Mouse (Mus musculus) midbrain, embryonic 12.5 days (tissue): ENCODE measurements around the gene Stat1. TPM values are rescaled to one million over a fixed set of nuclear protein-coding genes. Genes with fewer than 3 reads are reported as not detected.

Experiments used
- ATAC-seq: fragments of 200-750 bp; cut with Nextera tagmentation; 2 replicates; pipeline ENCODE4 v1.8.0; 2017; ENCODE audit warnings: low read depth, moderate TSS enrichment, moderate library complexity; ENCODE audit not compliant: low FRiP score
- H3K27ac ChIP-seq: fragments of 300-500 bp; sonication (generic); replicated peaks from 2 replicates; pipeline ENCODE4 v1.5.1; 2016; ENCODE audit warnings: mild to moderate bottlenecking
- H3K27me3 ChIP-seq: fragments of 300-500 bp; sonication (generic); 2 replicates; pipeline ENCODE4 v1.6.1; 2016; ENCODE audit warnings: mild to moderate bottlenecking
- H3K36me3 ChIP-seq: fragments of 300-500 bp; sonication (generic); 2 replicates; pipeline ENCODE4 v1.6.1; 2016
- H3K4me1 ChIP-seq: fragments of 300-500 bp; sonication (generic); 2 replicates; pipeline ENCODE4 v1.6.1; 2016
- H3K4me2 ChIP-seq: fragments of 300-500 bp; sonication (generic); replicated peaks from 2 replicates; pipeline ENCODE4 v1.6.1; 2016; ENCODE audit warnings: mild to moderate bottlenecking, moderate library complexity
- H3K4me3 ChIP-seq: fragments of 300-500 bp; sonication (generic); 2 replicates; pipeline ENCODE4 v1.5.1; 2016; ENCODE audit warnings: mild to moderate bottlenecking
- H3K9ac ChIP-seq: fragments of 300-500 bp; sonication (generic); replicated peaks from 2 replicates; pipeline ENCODE4 v1.6.1; 2016; ENCODE audit warnings: mild to moderate bottlenecking, moderate library complexity
- H3K9me3 ChIP-seq: fragments of 300-500 bp; sonication (generic); 2 replicates; pipeline ENCODE4 v1.6.1; 2016; ENCODE audit warnings: mild to moderate bottlenecking
- WGBS: fragments of 180-500 bp; shearing (Covaris S2); methylation state at CpG from one replicate; pipeline ENCODE4 v1.1.7; 2016; 5-methylcytosine and 5-hydroxymethylcytosine counted together
- polyA plus RNA-seq: library from polyadenylated mRNA; unstranded; fragments of >200 nt; fragmentation: Nextera tagmentation; extraction: Ambion mirVana; gene quantifications from 2 replicates; pipeline ENCODE4 v1.2.1, GENCODE M21; 2016

Gene Stat1
- 14.2 and 14.7 TPM in 2 replicates for polyA plus RNA-seq

- Histone ChIP-seq H3K27me3 (peaks cover 3% of the 10 kb centered on the region; the same call in 1 of the 2 replicates), H3K27ac (peak within 1 kb of the TSS; percentile 44), H3K9me3 (no peaks in the 10 kb centered on the region), H3K4me1 (peaks cover 14% of the 10 kb centered on the region), H3K36me3 (no peaks in the 10 kb centered on the region), H3K9ac (peak within 1 kb of the TSS; percentile 70), H3K4me2 (peak within 1 kb of the TSS; percentile 82), H3K4me3 (peak within 1 kb of the TSS; percentile 73)
- ATAC-seq = peak; percentile 94
- 4% methylated on average over 37 of the region's 37 CpGs for WGBS
Observed at GRCm38 (mm10) chr1:52118860-52119591, at the start of gene Stat1. Gene Stat1 (plus strand): TSS chr1:52119440.

GRCm38 (mm10) chr1:52079724-52080367, 39.4 kb upstream of the Stat1 start:
- ATAC-seq = peak; percentile 99

GRCm38 (mm10) chr1:52080375-52080774, 38.9 kb upstream of the Stat1 start:
- H3K4me3 ChIP-seq = no peak overlapping the region
- WGBS = 4% methylated on average over 8 of the region's 8 CpGs
- peaks cover 24% of the 10 kb centered on the region for H3K4me1 ChIP-seq
- H3K36me3 ChIP-seq = no peaks in the 10 kb centered on the region
- H3K9ac ChIP-seq = no peak overlapping the region
- ATAC-seq = no peak
- H3K27me3 ChIP-seq = no peaks in the 10 kb centered on the region
- peak overlapping the region; percentile 43 for H3K27ac ChIP-seq
- H3K9me3 ChIP-seq = no peaks in the 10 kb centered on the region
- peak overlapping the region; percentile 24; the same call in 1 of the 2 replicates for H3K4me2 ChIP-seq

More at GRCm38 (mm10) chr1:52079724-52080367, 39.4 kb upstream of the Stat1 start:
- H3K27ac ChIP-seq = peak overlapping the region; percentile 43
- no peaks in the 10 kb centered on the region for H3K9me3 ChIP-seq
- H3K4me2 ChIP-seq = peak overlapping the region; percentile 24
- no peak overlapping the region for H3K9ac ChIP-seq
- no peaks in the 10 kb centered on the region for H3K27me3 ChIP-seq
- H3K36me3 ChIP-seq = no peaks in the 10 kb centered on the region
- 3% methylated on average over 10 of the region's 10 CpGs for WGBS
- H3K4me1 ChIP-seq = peaks cover 24% of the 10 kb centered on the region
- H3K4me3 ChIP-seq = no peak overlapping the region

GRCm38 (mm10) chr1:52086236-52086635, 33.0 kb upstream of the Stat1 start:
- WGBS = 47% methylated on average over 4 of the region's 4 CpGs
- Histone ChIP-seq H3K4me3 (no peak overlapping the region), H3K27me3 (no peaks in the 10 kb centered on the region), H3K36me3 (no peaks in the 10 kb centered on the region), H3K9ac (no peak overlapping the region), H3K4me1 (no peaks in the 10 kb centered on the region; the same call in 1 of the 2 replicates), H3K4me2 (no peak overlapping the region), H3K27ac (no peak overlapping the region), H3K9me3 (no peaks in the 10 kb centered on the region)
- ATAC-seq = no peak

GRCm38 (mm10) chr1:52087128-52087527, 32.1 kb upstream of the Stat1 start:
- H3K27ac ChIP-seq = no peak overlapping the region
- no peaks in the 10 kb centered on the region for H3K27me3 ChIP-seq
- no peaks in the 10 kb centered on the region; the same call in 1 of the 2 replicates for H3K4me1 ChIP-seq
- H3K36me3 ChIP-seq = no peaks in the 10 kb centered on the region
- WGBS = 78% methylated on average over 1 of the region's 1 CpGs
- ATAC-seq = no peak
- H3K9me3 ChIP-seq = no peaks in the 10 kb centered on the region
- no peak overlapping the region for H3K9ac ChIP-seq
- H3K4me3 ChIP-seq = no peak overlapping the region
- no peak overlapping the region for H3K4me2 ChIP-seq

GRCm38 (mm10) chr1:52088634-52089033, 30.6 kb upstream of the Stat1 start:
- no peak for ATAC-seq
- no peak overlapping the region for H3K27ac ChIP-seq
- H3K4me2 ChIP-seq = no peak overlapping the region
- no peaks in the 10 kb centered on the region for H3K27me3 ChIP-seq
- no peak overlapping the region for H3K4me3 ChIP-seq
- H3K9ac ChIP-seq = no peak overlapping the region
- H3K36me3 ChIP-seq = no peaks in the 10 kb centered on the region
- no peaks in the 10 kb centered on the region for H3K9me3 ChIP-seq
- WGBS = 81% methylated on average over 4 of the region's 4 CpGs
- no peaks in the 10 kb centered on the region; the same call in 1 of the 2 replicates for H3K4me1 ChIP-seq

GRCm38 (mm10) chr1:52098618-52099232, 20.5 kb upstream of the Stat1 start:
- no peak overlapping the region for H3K4me3 ChIP-seq
- no peaks in the 10 kb centered on the region for H3K36me3 ChIP-seq
- H3K4me2 ChIP-seq = no peak overlapping the region
- no peaks in the 10 kb centered on the region for H3K27me3 ChIP-seq
- ATAC-seq = no peak
- 84% methylated on average over 3 of the region's 3 CpGs for WGBS
- no peaks in the 10 kb centered on the region for H3K4me1 ChIP-seq
- no peak overlapping the region for H3K27ac ChIP-seq
- no peak overlapping the region for H3K9ac ChIP-seq
- no peaks in the 10 kb centered on the region for H3K9me3 ChIP-seq

GRCm38 (mm10) chr1:52100496-52100895, 18.7 kb upstream of the Stat1 start:
- Histone ChIP-seq H3K4me2 (no peak overlapping the region), H3K9me3 (no peaks in the 10 kb centered on the region), H3K36me3 (no peaks in the 10 kb centered on the region), H3K4me1 (no peaks in the 10 kb centered on the region), H3K27me3 (no peaks in the 10 kb centered on the region), H3K27ac (no peak overlapping the region), H3K9ac (no peak overlapping the region), H3K4me3 (no peak overlapping the region)
- whole genome bisulfite sequencing = 72% methylated on average over 6 of the region's 6 CpGs
- no peak for ATAC-seq

- H3K4me1 ChIP-seq = no peaks in the 10 kb centered on the region
- no peaks in the 10 kb centered on the region for H3K27me3 ChIP-seq
- no peak for ATAC-seq
- H3K9ac ChIP-seq = no peak overlapping the region
- 89% methylated on average over 8 of the region's 8 CpGs for WGBS
- no peak overlapping the region for H3K4me3 ChIP-seq
- no peaks in the 10 kb centered on the region for H3K9me3 ChIP-seq
- H3K27ac ChIP-seq = no peak overlapping the region
- H3K4me2 ChIP-seq = no peak overlapping the region
- no peaks in the 10 kb centered on the region for H3K36me3 ChIP-seq
Observed at GRCm38 (mm10) chr1:52102795-52103194, 16.4 kb upstream of the Stat1 start.

GRCm38 (mm10) chr1:52107206-52107605, 12.0 kb upstream of the Stat1 start:
- no peaks in the 10 kb centered on the region for H3K36me3 ChIP-seq
- no peaks in the 10 kb centered on the region for H3K4me1 ChIP-seq
- no peaks in the 10 kb centered on the region for H3K9me3 ChIP-seq
- H3K27me3 ChIP-seq = no peaks in the 10 kb centered on the region
- H3K4me3 ChIP-seq = no peak overlapping the region
- no peak overlapping the region for H3K27ac ChIP-seq
- no peak for ATAC-seq
- 93% methylated on average over 11 of the region's 11 CpGs for WGBS
- no peak overlapping the region for H3K9ac ChIP-seq
- no peak overlapping the region for H3K4me2 ChIP-seq

GRCm38 (mm10) chr1:52111217-52111616, 8.0 kb upstream of the Stat1 start:
- no peak overlapping the region for H3K27ac ChIP-seq
- peaks cover 6% of the 10 kb centered on the region for H3K4me1 ChIP-seq
- no peak overlapping the region for H3K9ac ChIP-seq
- no peak for ATAC-seq
- 69% methylated on average over 3 of the region's 3 CpGs for WGBS
- H3K9me3 ChIP-seq = no peaks in the 10 kb centered on the region
- no peak overlapping the region for H3K4me3 ChIP-seq
- H3K27me3 ChIP-seq = no peaks in the 10 kb centered on the region
- no peaks in the 10 kb centered on the region for H3K36me3 ChIP-seq
- no peak overlapping the region for H3K4me2 ChIP-seq

- peaks cover 3% of the 10 kb centered on the region; the same call in 1 of the 2 replicates for H3K27me3 ChIP-seq
- no peak overlapping the region for H3K4me3 ChIP-seq
- H3K36me3 ChIP-seq = no peaks in the 10 kb centered on the region
- no peak overlapping the region for H3K9ac ChIP-seq
- WGBS = 94% methylated on average over 1 of the region's 1 CpGs
- H3K4me2 ChIP-seq = no peak overlapping the region
- ATAC-seq = no peak
- no peak overlapping the region for H3K27ac ChIP-seq
- H3K4me1 ChIP-seq = peaks cover 6% of the 10 kb centered on the region
- H3K9me3 ChIP-seq = no peaks in the 10 kb centered on the region
Observed at GRCm38 (mm10) chr1:52112301-52112700, 6.9 kb upstream of the Stat1 start.
